Mouse (Mus musculus): Measurements from ENCODE around the gene Hip1. TPM values are rescaled to one million over a fixed set of nuclear protein-coding genes. Genes with fewer than 3 reads are reported as not detected.

Hip1 gene
- polyA plus RNA-seq, 1 experiment from 2014 or later, result 23.0 TPM

GRCm38 (mm10) chr5:135497347-135497955 lies 47.5 kb downstream of the Hip1 start:
- H3K4me3 ChIP-seq (replicated peaks; ENCODE audit: low read depth, low read length), result no peak overlapping the region
- no peak overlapping the region for H3K27ac ChIP-seq
- no peaks in the 10 kb centered on the region; the same call in 1 of the 2 replicates for H3K4me1 ChIP-seq (replicated peaks; ENCODE audit: insufficient read depth, low read length)
- ATAC-seq (replicated peaks; ENCODE audit: low FRiP score, low read depth), result no peak
- no peak overlapping the region for H3K9ac ChIP-seq (ENCODE audit: low read depth, low read length)
- H3K9me3 ChIP-seq (replicated peaks; ENCODE audit: low read length), result no peaks in the 10 kb centered on the region
- 64% methylated on average over 6 of the region's 6 CpGs for WGBS
- no peaks in the 10 kb centered on the region for H3K27me3 ChIP-seq (ENCODE audit: insufficient read depth, low read length)
- no peak overlapping the region for H3K4me2 ChIP-seq (ENCODE audit: low read length)
- TF ChIP-seq CTCF (IDR thresholded peaks at IDR 0.05; ENCODE audit: low read depth), result no peak
- DNase-seq (ENCODE audit: low spot score), result no peak
- no peaks in the 10 kb centered on the region for H3K36me3 ChIP-seq (ENCODE audit: insufficient read depth, low read length)

DNA sequence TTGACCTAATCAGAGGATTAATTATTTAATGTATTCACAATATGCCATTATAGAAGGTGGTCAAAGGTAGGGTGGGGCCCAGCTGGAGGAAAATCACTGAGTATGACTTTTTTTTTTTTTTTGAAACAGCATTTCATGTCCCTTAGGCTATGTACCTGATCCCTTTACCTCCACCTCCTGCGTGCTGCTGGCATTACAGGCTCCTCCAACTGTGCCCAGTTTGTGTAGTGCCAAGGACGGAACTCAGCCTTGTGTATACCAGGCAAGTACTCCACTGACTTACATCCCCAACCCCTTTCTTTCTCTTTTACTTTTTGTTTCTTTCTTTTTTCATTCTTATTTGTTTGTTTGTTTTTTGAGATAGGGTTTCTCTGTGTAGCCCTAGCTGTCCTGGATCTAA lies 48.4 kb downstream of the Hip1 start:
- WGBS, result 68% methylated on average over 2 of the region's 2 CpGs
- H3K9ac ChIP-seq (ENCODE audit: low read depth, low read length), result no peak overlapping the region
- TF ChIP-seq CTCF (IDR thresholded peaks at IDR 0.05; ENCODE audit: low read depth), result peak; percentile 22; the same call in 1 of the 2 replicates
- H3K27ac ChIP-seq, result no peak overlapping the region
- no peaks in the 10 kb centered on the region for H3K36me3 ChIP-seq (ENCODE audit: insufficient read depth, low read length)
- no peak for ATAC-seq (replicated peaks; ENCODE audit: low FRiP score, low read depth)
- DNase-seq (ENCODE audit: low spot score), result no peak
- no peaks in the 10 kb centered on the region for H3K27me3 ChIP-seq (ENCODE audit: insufficient read depth, low read length)
- H3K9me3 ChIP-seq (replicated peaks; ENCODE audit: low read length), result no peaks in the 10 kb centered on the region
- no peak overlapping the region for H3K4me2 ChIP-seq (ENCODE audit: low read length)
- H3K4me1 ChIP-seq (replicated peaks; ENCODE audit: insufficient read depth, low read length), result no peaks in the 10 kb centered on the region; the same call in 1 of the 2 replicates
- H3K4me3 ChIP-seq (replicated peaks; ENCODE audit: low read depth, low read length), result no peak overlapping the region

DNA sequence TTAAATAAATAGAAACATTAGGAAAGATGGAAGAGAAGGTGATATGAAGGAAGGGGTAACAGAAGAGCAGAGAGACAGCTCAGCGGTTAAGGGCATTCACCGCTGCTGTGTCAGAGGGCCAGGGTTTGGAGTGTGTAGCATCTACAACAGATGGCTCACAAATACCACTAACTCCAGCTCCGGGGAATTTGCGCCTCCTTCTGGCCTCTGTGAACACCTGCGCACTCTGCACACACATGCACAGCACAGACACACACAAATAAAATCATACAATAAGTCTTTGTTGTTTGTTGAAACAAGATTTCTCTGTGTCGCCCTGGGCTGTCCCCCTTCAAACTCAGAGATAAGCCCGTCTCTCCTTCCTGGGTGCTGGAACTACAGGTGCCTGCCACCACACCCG lies 49.4 kb downstream of the Hip1 start:
- no peaks in the 10 kb centered on the region for H3K4me1 ChIP-seq (replicated peaks; ENCODE audit: insufficient read depth, low read length)
- H3K4me3 ChIP-seq (replicated peaks; ENCODE audit: low read depth, low read length), result no peak overlapping the region
- no peaks in the 10 kb centered on the region for H3K27me3 ChIP-seq (ENCODE audit: insufficient read depth, low read length)
- no peak; the same call in 1 of the 2 replicates for TF ChIP-seq CTCF (IDR thresholded peaks at IDR 0.05; ENCODE audit: low read depth)
- H3K36me3 ChIP-seq (ENCODE audit: insufficient read depth, low read length), result no peaks in the 10 kb centered on the region
- ATAC-seq (replicated peaks; ENCODE audit: low FRiP score, low read depth), result no peak
- no peak overlapping the region for H3K4me2 ChIP-seq (ENCODE audit: low read length)
- WGBS, result 95% methylated on average over 8 of the region's 8 CpGs
- no peak overlapping the region for H3K27ac ChIP-seq
- H3K9ac ChIP-seq (ENCODE audit: low read depth, low read length), result no peak overlapping the region
- DNase-seq (ENCODE audit: low spot score), result no peak
- H3K9me3 ChIP-seq (replicated peaks; ENCODE audit: low read length), result no peaks in the 10 kb centered on the region

- 84% methylated on average over 13 of the region's 13 CpGs for WGBS
- Histone ChIP-seq H3K9ac (ENCODE audit: low read depth, low read length) (no peak overlapping the region), H3K27me3 (ENCODE audit: insufficient read depth, low read length) (no peaks in the 10 kb centered on the region), H3K36me3 (ENCODE audit: insufficient read depth, low read length) (no peaks in the 10 kb centered on the region), H3K4me3 (replicated peaks; ENCODE audit: low read depth, low read length) (no peak overlapping the region), H3K9me3 (replicated peaks; ENCODE audit: low read length) (no peaks in the 10 kb centered on the region), H3K4me2 (ENCODE audit: low read length) (no peak overlapping the region), H3K27ac (no peak overlapping the region), H3K4me1 (replicated peaks; ENCODE audit: insufficient read depth, low read length) (0 out of 2 replicates have a peak, but pooled peaks cover 4% of the 10 kb centered on the region)
- peak; percentile 76 for TF ChIP-seq CTCF (IDR thresholded peaks at IDR 0.05; ENCODE audit: low read depth)
- ATAC-seq (replicated peaks; ENCODE audit: low FRiP score, low read depth), result no peak
- DNase-seq (ENCODE audit: low spot score), result peak; percentile 58
These were observed 50.6 kb downstream of the Hip1 start for GRCm38 (mm10) chr5:135494183-135494910.

- no peak for ATAC-seq (replicated peaks; ENCODE audit: low FRiP score, low read depth)
- DNase-seq (ENCODE audit: low spot score), result no peak
These were observed 51.8 kb downstream of the Hip1 start for GRCm38 (mm10) chr5:135493095-135493494.

GRCm38 (mm10) chr5:135492126-135492525 lies 52.8 kb downstream of the Hip1 start:
- DNase-seq (ENCODE audit: low spot score), result no peak
- WGBS, result 79% methylated on average over 2 of the region's 2 CpGs
- Histone ChIP-seq H3K9ac (ENCODE audit: low read depth, low read length) (no peak overlapping the region), H3K4me2 (ENCODE audit: low read length) (no peak overlapping the region), H3K9me3 (replicated peaks; ENCODE audit: low read length) (no peaks in the 10 kb centered on the region), H3K4me3 (replicated peaks; ENCODE audit: low read depth, low read length) (no peak overlapping the region), H3K27ac (no peak overlapping the region), H3K27me3 (ENCODE audit: insufficient read depth, low read length) (no peaks in the 10 kb centered on the region), H3K36me3 (ENCODE audit: insufficient read depth, low read length) (no peaks in the 10 kb centered on the region), H3K4me1 (replicated peaks; ENCODE audit: insufficient read depth, low read length) (peaks cover 16% of the 10 kb centered on the region)
- ATAC-seq (replicated peaks; ENCODE audit: low FRiP score, low read depth), result no peak
- no peak for TF ChIP-seq CTCF (IDR thresholded peaks at IDR 0.05; ENCODE audit: low read depth)

More at GRCm38 (mm10) chr5:135493095-135493494, 51.8 kb downstream of the Hip1 start:
- WGBS, result 78% methylated on average over 3 of the region's 3 CpGs
- no peaks in the 10 kb centered on the region for H3K9me3 ChIP-seq (replicated peaks; ENCODE audit: low read length)
- no peaks in the 10 kb centered on the region for H3K36me3 ChIP-seq (ENCODE audit: insufficient read depth, low read length)
- H3K27ac ChIP-seq, result no peak overlapping the region
- no peak overlapping the region for H3K4me3 ChIP-seq (replicated peaks; ENCODE audit: low read depth, low read length)
- no peak overlapping the region for H3K9ac ChIP-seq (ENCODE audit: low read depth, low read length)
- no peak for TF ChIP-seq CTCF (IDR thresholded peaks at IDR 0.05; ENCODE audit: low read depth)
- H3K4me1 ChIP-seq (replicated peaks; ENCODE audit: insufficient read depth, low read length), result peaks cover 8% of the 10 kb centered on the region
- no peak overlapping the region for H3K4me2 ChIP-seq (ENCODE audit: low read length)
- H3K27me3 ChIP-seq (ENCODE audit: insufficient read depth, low read length), result no peaks in the 10 kb centered on the region

Data from kidney, postnatal 0 days (tissue).